Mouse (Mus musculus): ENCODE measurements at regions not wholly inside any gene's neighbourhood (a gene's known extent, or its start where the extent isn't known, plus 50 kb on each side); places are given as distances from the start of the nearest gene placed in this dataset.

- TF ChIP-seq USF2 (IDR thresholded peaks at IDR 0.05; ENCODE audit: borderline replicate concordance in 1 of 2, insufficient read depth in 1 of 2, low read depth in 1 of 2, low read length in 2 of 2) (no peak), CHD2 (IDR thresholded peaks at IDR 0.05; ENCODE audit: low read length) (no peak), MXI1 (IDR thresholded peaks at IDR 0.05; ENCODE audit: low read depth, low read length) (no peak), CTCF (IDR thresholded peaks at IDR 0.05 in 2 of 3, conservative IDR thresholded peaks at IDR 0.05 in 1 of 3; ENCODE audit: control insufficient read depth in 1 of 3, insufficient read depth in 1 of 3, low read depth in 2 of 3, low read length in 3 of 3, poor library complexity in 1 of 3, severe bottlenecking in 1 of 3) (no peak), ELF1 (IDR thresholded peaks at IDR 0.05; ENCODE audit: low read depth, low read length) (no peak), SIN3A (IDR thresholded peaks at IDR 0.05; ENCODE audit: low read length) (no peak), EP300 (IDR thresholded peaks at IDR 0.05; ENCODE audit: low read depth in 1 of 2, low read length in 2 of 2) (no peak), MAX (IDR thresholded peaks at IDR 0.05; ENCODE audit: low read length) (no peak), POLR2A (IDR thresholded peaks at IDR 0.05; ENCODE audit: control insufficient read depth in 1 of 2, insufficient read depth in 1 of 2, low read depth in 1 of 2, low read length in 2 of 2, poor library complexity in 1 of 2) (no peak), HCFC1 (IDR thresholded peaks at IDR 0.05; ENCODE audit: low read depth, low read length) (no peak), MAZ (IDR thresholded peaks at IDR 0.05; ENCODE audit: low read depth, low read length) (no peak), TAL1 (IDR thresholded peaks at IDR 0.05; ENCODE audit: low read length) (no peak), SMC3 (IDR thresholded peaks at IDR 0.05; ENCODE audit: low read depth, low read length) (no peak)
These were observed 1026.5 kb downstream of the Slc16a7 start for GRCm38 (mm10) chr10:124362795-124363194.
